Mouse (Mus musculus) heart, adult 9 months (tissue): ENCODE measurements around the gene Gdf3.
A peak's percentile ranks its signal among the peaks of the same experiment; 100 is the strongest.
"Not testable (repeated sequence)": the region's sequence is repeated elsewhere in the genome, so short reads cannot be mapped to it uniquely, and the experiment has no call there.

Source experiments
- DNase-seq, 2 experiments: peaks; one replicate each; pipeline ENCODE4 v3.0.0; 2022; ENCODE audit warnings: low spot score in 2 of 2

Gene Gdf3

DNA sequence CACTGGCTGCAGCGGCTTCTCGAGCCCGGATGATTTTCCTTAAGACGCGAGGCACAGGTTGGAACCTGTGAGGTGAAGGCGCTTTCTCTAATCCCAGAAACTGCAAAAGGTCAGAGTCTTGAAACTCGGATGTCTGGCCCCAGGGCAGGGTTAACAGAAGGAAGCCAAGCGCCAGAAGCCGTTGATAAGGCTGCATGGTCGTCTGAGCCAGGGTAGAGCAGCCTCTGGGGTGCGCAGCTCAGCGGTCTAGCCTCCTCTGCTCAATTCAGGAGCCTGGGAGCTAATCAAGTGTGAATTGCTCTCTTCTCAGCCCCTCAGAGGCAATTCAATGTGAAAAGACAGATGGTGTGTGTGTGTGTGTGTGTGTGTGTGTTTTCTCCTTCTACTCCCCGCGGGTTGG, at the start of gene Gdf3:
Gene Gdf3 (minus strand): TSS at position 317 of the 400 bp plus-strand sequence.
- DNase-seq = no peak

DNA sequence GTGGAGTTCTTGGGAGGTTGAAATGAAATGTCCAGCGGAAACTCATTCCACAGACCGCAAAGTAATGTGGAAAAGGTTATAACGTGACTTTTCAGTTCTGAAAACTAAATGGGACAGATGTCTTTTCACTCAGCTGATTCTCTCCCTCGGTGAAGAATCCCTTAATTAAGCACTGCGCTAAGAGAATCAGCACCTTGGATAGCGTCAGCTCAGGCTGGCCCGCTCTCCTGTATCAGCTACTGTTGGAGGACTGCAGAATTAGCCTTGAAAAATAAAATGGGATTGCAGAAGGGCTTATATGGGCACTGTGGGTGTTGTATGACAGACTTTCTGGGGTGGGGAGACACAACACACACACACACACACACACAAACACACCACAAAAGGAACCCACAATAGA, 49.7 kb upstream of the Gdf3 start:
- DNase-seq = no peak

DNA sequence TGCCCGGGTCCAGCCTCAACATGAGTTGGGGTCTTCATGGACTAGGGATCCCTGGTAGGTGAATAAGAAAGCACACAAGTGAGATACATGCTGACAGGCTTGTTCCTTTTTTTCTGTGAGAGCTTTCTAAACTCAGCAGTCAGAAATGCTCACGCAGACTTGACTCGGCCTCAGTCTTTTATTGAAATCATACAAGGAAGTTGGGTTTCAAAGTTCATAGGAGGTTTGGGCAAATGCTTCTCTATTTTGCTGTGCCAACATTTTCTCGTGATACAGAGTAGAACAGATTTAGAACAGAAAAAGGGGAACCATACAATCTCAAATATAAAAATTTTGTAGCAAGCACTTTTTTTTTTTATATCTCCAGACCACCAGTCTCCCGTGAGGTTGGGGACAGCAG, 47.7 kb upstream of the Gdf3 start:
- DNase-seq = peak in 1 of 2 experiments; percentile 61

DNA sequence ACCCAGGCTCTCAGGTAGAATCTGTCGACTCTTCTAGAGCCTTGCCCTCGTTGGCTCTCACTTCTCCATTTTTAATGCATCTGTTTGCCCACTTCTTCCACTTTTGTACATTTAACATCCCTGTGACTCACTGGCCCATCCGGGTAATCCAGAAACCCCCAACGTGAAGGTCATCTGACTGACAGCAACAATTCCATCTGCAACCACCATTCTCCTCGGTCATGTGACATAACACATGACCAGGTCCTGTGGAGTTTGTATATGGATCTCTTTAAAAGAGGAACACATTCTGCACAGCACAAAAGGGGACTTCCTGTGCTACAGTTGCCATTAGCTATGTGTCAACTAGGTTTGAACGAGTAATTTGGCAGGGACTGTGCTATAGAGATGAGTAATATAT, 44.4 kb upstream of the Gdf3 start:
- peak; percentile 44 to 76 for DNase-seq

DNA sequence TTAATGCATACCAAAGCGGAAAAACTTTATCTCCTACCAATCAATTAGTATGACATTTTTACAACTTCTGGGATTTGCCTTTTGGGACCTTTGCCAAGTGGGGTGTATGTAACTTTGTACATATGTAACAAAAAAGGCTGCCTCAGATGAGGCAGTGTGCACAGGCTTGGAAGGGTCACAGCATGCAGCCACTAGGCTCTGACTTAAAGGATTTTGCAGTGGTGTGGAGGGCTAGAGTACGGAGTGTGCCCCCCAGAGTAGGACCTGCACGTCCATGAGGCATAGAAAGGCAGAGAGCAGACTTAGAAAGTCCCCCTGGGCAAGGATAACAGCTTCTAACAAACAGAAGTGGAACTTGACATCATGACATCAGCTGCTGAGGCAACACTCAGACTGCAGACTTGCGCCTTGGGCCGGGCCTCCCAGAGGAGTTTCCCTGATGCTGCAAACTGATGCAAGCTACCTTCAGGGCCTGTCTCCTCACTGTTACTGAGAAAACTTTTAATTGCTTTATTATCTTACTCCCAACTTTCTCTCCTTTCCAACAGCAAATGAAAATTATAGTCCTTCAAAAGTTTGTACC, 40.6 kb upstream of the Gdf3 start:
- DNase-seq = peak; percentile 14 to 22

DNA sequence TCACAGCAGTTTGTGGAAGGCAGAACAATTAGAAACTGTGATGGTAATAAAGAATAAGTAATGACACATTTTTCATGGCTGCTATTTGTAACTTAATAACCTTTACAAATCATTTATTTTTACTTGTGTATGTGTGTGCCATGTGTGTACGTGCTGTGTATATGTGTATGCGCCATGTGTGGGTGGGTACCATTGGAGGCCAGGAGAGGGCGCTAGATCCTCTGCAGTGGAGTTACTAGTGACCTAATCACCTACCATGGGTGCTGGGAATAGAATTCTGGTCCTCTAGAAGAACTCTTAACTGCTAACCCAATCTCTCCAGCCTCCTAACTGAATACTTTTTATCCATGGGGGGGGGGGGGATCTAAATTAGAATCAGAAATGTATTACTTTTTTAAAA, 40.0 kb upstream of the Gdf3 start:
- no peak for DNase-seq

DNA sequence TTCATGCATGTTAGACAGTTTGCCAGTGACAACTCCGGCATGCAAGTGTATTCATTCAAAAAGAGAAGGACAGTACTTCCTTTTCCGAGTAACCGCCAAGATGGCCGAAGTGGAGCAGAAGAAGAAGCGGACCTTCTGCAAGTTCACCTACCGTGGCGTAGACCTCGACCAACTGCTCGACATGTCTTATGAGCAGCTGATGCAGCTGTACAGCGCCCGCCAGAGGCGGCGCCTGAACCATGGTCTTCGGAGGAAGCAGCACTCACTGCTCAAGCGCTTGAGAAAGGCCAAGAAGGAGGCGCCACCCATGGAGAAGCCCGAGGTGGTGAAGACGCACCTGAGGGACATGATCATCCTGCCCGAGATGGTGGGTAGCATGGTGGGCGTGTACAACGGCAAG, 34.3 kb upstream of the Gdf3 start:
- DNase-seq = not testable (repeated sequence)

DNA sequence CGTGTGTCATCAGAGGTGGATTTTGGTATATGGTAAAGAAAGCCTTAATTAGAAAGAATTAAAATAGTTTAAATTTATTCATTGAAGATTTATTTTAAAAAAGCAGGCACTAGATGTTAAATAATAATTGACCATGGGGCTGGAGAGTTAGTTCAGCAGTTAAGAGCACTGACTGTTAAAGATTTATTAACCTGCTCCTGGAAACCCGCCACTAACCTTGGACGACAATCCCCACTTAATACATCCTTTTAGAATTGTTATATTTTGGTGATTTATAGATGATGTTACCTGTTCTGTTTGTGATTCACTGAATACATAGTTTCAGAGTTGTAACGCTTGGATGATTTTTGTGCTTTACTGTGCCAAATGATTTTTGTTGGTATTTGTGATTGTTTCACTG, 27.7 kb upstream of the Gdf3 start:
- not testable (repeated sequence) for DNase-seq

DNA sequence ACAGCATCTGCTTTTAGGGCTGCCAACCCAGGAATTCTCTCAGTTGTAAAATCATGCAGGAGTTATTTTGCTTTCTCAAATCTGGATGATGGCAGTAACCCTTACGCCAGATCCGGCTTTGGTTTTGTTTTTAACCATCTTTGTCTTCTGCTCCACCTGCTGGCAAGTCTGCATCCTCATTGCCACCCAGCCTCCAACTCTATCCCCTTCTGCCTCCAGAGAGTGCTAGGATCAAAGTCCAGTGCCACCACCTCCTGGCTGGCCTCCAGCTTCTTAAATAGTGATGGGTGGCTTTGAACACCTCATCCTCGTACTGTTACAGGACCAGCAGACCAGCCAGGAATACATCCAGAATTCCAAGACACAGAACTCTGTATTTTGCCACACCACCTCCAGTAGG, 26.8 kb upstream of the Gdf3 start:
- DNase-seq = no peak

DNA sequence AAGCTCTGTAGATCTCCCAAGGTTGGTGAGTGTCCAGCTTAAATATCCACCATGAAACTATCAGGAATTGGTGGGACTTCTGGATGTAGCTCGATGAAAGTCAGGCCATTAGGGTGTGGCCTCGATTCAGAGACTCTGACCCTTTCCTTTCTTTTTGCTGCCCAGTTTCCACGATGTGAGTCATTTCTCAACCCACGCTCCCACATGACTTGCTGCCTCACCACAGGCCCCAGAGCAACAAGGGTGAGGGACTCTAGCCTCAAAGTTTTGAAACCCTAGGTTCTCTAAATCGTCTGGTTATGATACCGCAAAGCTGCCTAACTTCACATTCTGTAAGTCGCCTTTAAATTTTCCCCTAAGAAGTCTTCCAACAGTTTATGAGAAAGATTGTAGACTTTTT, 25.4 kb upstream of the Gdf3 start:
- peak; percentile 30 to 40 for DNase-seq

DNA sequence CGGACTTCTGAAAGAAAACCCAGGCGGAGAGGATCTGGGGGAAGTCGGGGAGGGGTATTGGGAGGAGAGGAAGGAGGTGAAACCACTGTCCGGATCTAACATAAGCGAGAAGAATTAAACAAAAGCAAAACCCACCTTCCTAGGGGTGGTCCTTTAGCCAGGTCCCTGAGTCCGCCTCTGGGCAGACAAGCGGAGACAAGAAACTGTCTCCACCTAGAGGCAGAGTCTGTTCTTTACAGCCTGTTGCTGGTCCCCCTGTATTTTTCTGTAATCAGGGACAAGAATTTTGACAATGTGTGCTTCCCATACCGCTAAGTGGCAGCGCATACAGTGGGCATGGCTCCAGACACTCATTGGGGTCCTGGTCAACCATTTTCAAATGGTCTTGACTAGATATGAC, 23.5 kb upstream of the Gdf3 start:
- DNase-seq = peak; percentile 19 to 37

DNA sequence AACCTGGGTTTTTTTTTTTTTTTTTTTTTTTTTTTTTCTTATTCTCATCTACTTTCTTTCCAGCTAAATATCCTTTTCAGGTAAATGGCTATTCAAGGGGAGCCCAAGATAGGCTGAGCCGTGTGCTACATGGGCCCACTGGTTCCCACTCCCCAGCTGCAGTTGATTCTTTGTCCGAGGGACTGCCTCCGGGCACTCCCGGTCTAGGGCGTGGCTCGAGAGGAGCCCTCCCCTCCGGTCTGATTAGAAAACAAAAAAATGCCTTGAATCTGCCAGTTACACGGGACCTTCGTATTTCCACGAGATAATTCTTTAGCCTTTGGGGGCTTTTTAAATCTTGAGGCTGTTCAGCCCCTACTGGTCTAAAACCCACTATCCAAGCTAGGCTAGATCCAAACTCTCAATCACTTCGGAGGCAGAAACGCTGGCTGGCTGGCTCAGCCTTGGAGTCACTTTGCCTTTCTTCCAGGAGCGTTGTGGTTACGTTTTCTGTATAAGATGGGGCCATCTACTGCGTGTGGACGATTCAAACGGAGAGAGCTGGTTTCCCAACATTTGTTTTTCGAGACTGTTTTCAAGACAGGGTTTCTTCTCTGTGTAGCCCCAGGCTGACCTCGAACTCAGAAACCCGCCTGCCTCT, 17.7 kb upstream of the Gdf3 start:
- no peak for DNase-seq

DNA sequence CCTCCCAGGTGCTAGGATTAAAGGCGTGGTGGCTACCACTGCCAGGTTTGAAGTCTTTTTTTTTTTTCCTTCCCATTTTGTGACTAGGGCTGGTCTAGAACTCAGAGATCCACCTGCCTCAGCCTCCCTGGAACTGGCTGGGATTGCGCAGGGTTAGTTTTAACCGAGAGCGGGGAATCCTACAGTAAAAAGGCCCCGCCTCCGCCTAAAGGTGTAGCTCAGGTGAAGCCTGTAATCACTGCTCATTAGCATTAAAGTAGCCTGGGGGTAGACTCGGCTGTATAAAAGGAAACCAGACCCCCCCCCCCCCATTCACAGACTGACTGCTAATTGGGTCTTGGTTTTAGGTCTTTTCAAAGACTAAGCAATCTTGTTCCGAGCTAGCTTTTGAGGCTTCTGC, 16.2 kb upstream of the Gdf3 start, which contains the start of gene Dppa3:
Gene Dppa3 (plus strand): TSS at position 301 of the 400 bp plus-strand sequence.
- DNase-seq = no peak

DNA sequence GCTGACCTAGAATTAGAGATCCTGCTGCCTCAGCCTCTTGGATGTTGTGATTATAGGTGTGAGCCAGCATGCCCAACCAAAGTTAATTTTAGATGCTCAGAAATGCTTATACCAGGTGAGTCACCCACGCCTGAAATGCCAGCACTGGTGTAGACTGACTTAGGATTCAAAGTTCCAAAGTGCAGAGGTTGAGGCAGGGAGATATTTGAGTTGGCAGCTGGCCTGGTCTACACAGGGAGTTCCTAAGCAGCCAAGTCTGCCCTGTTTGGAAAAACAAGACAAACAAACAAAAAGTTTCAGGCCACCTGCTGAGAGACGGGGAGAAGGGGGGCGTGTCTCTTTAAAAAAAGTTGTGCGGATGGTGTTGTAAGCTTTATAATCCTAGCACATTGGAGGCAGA, 15.3 kb upstream of the Gdf3 start:
- DNase-seq = no peak

DNA sequence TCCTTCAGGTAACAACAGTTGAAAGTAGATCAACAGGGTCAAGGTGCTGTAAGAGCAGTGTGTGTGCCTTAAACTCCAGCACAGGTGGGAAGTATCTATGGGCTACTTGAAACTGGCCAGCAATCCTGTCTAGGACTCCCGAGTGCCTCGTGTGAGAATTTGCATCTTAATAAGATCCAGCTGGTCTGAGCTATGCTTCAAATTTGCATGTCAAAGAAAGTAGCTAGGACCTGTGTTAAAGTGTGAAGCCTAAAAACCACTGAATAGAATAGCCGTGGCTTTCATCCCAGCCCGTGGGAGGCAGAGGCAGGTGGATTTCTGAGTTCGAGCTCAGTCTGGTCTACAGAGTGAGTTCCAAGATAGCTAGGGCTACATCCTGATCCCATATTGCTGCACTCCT, 14.6 kb upstream of the Gdf3 start:
- no peak for DNase-seq

DNA sequence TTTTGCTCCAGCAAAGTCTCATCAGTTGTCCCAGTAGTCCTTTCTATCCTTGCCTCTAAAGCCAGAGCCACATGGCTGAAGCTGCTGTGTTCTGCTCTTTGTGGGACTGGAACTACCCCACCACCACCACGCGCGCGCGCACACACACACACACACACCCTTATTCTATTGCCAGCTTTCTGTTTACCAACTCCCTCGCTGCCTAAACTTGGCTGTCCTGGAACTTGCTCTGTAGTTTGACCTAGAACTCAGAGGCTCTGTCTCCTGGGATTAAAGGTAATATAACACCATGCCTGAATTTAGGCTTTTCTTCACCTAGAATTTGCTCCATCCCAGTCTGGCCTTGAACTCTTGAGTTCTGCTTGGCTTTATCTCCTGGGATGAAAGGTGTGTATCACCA, 11.2 kb upstream of the Gdf3 start:
- no peak for DNase-seq

DNA sequence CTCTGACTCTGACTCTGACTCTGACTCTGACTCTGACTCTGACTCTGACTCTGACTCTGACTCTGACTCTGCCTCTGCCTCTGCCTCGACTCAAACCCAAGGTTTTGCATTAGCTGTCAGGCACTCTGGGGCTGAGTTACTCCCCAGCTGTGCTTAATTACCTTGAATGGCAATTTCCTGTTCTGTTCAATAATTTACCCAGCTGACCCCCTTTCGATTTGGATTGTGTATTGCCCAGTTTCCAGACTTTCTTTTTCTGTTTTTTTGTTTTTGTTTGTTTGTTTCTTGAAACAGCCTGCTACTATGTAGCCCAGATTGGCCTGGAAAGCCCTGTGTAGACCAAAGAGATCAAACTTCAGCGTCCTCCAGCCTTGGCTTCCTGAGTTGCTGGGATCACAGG, 6.1 kb upstream of the Gdf3 start:
- DNase-seq = no peak

DNA sequence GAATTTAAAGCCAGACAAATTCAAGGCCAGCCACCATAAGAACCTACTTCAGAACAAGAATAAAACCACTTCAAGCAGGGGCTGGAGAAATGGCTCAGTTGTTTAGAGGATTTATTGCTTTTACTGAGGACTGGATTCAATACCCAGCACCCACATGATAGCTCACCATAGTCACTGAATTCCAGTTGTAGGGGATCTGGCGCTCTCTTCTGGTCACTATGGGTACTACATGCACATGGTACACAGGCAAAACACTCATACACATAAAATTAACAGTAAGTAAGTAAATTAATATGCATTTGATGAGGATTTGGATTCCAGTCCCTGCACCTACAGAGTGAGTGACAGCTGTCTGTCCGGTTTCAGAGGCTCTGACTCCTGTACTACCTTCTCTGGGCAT, 4.2 kb upstream of the Gdf3 start:
- no peak for DNase-seq

DNA sequence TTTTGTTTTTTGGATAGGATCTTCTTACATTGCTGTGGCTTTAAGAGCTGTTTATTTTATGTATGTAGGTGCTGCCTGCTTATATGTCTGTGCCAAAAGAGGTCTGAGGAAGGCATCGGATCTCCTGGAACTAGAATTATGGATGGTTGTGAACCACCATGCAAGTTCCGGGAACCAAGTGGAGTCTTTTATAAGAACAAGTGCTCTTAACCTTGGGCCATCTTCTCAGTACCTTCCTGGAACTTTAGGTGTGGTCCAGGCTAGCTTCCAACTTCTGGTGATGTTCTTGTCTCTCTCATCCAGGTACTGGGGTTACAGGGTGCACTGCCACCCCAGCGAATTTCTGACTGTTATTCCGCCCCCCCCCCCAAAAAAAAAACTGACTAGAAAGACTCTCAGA, 2.5 kb upstream of the Gdf3 start:
- no peak for DNase-seq

DNA sequence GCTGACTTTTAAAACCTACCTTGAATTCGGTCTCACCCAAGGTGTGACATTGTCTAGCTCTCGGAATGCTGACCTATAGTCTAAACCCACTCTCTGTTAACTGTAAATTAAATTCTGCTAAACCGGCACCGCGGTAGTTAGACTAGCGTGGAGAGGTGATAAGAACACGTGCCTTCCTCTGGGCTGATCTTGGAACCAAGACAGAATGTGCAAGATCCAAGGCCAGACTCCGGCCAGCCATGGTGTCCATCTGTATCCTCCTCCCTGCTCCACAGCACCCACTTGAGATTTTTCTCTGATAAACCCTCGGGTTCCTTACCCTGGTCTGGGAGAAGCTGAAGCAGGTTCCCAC, 534 bp downstream of the Gdf3 start:
- DNase-seq = no peak

DNA sequence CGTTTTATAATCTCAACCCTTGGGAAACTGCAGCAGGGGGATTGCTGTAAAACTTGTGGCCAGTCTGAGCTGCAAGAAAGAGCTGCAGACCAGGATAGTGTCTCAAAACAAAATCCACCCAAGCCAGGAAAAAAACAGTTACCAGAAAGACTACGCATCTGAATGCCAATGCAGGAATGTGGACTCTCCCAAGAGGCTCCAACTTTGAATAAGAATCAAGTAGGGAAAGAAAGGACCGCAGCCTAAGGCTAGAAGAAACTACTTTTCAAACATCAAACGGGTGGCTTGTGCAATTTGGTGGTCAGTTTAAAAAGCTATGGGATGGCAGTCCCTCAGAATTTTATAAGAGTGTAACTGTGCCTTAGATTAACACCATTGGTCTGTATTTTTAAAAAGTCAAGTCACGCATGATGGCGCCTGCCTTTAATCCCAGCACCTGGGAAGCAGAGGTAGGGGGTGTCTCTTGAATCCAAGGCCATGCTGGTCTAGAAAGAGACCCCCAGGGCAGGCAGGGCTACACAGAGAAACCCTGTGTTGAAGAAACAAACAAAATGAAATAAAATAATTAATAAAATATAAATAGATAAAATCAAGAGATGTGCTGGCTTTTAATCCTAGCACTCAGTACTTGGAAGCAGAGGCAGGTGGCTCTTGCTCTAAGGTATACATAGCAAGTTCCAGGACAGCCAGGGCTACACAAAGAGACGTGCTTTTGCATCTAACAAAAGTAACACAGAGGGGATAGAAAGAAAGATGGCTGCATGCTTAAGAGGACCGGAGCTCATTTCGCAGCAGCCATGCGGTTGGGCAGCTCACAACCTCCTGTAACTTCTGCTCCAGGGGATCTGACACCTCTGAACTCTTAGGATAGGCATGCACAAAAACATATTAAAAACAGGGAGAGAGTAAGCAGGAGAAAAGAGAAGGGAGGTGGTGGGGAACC, 1.2 kb downstream of the Gdf3 start:
- DNase-seq = no peak

DNA sequence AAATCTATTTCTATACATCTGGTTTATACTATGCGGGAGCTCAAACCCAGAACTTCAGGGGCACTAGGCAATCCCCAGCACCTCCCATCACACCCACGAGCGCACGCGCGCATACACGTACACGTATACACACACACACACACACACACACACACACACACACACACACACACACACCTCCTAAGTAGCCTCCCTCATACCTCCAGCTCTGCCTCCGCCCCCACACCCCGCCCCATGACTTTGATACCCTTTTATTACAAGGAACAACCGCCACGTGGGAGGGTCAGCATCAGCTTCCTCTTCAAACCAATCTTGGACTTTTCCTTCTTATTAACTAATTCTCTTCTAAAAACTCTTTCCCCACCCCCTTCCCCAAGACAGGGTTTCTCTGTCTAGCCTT, 2.2 kb downstream of the Gdf3 start:
- no peak for DNase-seq

DNA sequence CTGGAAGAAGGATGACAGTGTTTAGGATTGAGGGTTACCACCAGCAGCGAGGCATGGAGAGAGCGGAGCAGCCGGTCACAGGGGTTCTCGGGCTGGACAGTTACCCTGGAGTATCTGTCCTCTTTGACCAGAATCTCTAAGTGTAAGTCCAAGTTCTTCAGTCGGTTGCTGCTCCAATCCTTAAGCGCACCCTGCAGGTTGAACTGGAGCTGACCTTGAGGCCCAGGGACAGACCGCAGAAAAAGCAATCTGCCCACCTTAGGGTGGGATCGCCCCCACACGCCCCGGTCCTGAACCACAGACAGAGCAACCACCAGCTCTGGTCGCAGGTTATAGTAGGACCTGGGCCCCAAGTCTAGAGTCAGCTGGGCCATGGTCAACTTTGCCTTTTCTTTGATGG, 3.2 kb downstream of the Gdf3 start:
- no peak for DNase-seq
